Mouse (Mus musculus): ENCODE measurements around the gene Slmap. TPM values are rescaled to one million over a fixed set of nuclear protein-coding genes. Genes with fewer than 3 reads are reported as not detected.

Slmap gene
- polyA plus RNA-seq, 1 experiment from 2014 or later = 8.6 TPM

- Histone ChIP-seq H3K36me3 (replicated peaks) (peaks cover 4% of the 10 kb centered on the region; the same call in 1 of the 2 replicates), H3K9ac (no peak overlapping the region), H3K4me1 (replicated peaks) (no peaks in the 10 kb centered on the region), H3K27me3 (no peaks in the 10 kb centered on the region), H3K9me3 (replicated peaks) (no peaks in the 10 kb centered on the region), H3K4me3 (replicated peaks) (no peak overlapping the region), H3K4me2 (no peak overlapping the region), H3K27ac (replicated peaks) (no peak overlapping the region)
- no peak for ATAC-seq (ENCODE audit: insufficient read depth)
- WGBS (ENCODE audit: insufficient replicate concordance) = 60% methylated on average over 2 of the region's 2 CpGs
These were observed 58.3 kb downstream of the Slmap start for GRCm38 (mm10) chr14:26476391-26476790.

- Histone ChIP-seq H3K27me3 (no peaks in the 10 kb centered on the region), H3K9me3 (replicated peaks) (no peaks in the 10 kb centered on the region), H3K36me3 (replicated peaks) (peaks cover 5% of the 10 kb centered on the region), H3K4me3 (replicated peaks) (no peak overlapping the region), H3K4me1 (replicated peaks) (no peaks in the 10 kb centered on the region), H3K4me2 (no peak overlapping the region), H3K9ac (no peak overlapping the region), H3K27ac (replicated peaks) (no peak overlapping the region)
- no peak for ATAC-seq (ENCODE audit: insufficient read depth)
- 91% methylated on average over 4 of the region's 4 CpGs for WGBS (ENCODE audit: insufficient replicate concordance)
These were observed 66.8 kb downstream of the Slmap start for GRCm38 (mm10) chr14:26467974-26468373.

- no peak overlapping the region for H3K4me2 ChIP-seq
- H3K4me1 ChIP-seq (replicated peaks) = no peaks in the 10 kb centered on the region
- H3K4me3 ChIP-seq (replicated peaks) = no peak overlapping the region
- WGBS (ENCODE audit: insufficient replicate concordance) = 65% methylated on average over 5 of the region's 5 CpGs
- H3K27ac ChIP-seq (replicated peaks) = no peak overlapping the region
- H3K9me3 ChIP-seq (replicated peaks) = no peaks in the 10 kb centered on the region
- ATAC-seq (ENCODE audit: insufficient read depth) = no peak
- peaks cover 14% of the 10 kb centered on the region for H3K36me3 ChIP-seq (replicated peaks)
- H3K9ac ChIP-seq = no peak overlapping the region
- no peaks in the 10 kb centered on the region for H3K27me3 ChIP-seq
These were observed 68.1 kb downstream of the Slmap start for GRCm38 (mm10) chr14:26466544-26467125.

- no peaks in the 10 kb centered on the region for H3K27me3 ChIP-seq
- peaks cover 21% of the 10 kb centered on the region for H3K36me3 ChIP-seq (replicated peaks)
- H3K4me1 ChIP-seq (replicated peaks) = no peaks in the 10 kb centered on the region
- ATAC-seq (ENCODE audit: insufficient read depth) = no peak
- H3K4me2 ChIP-seq = no peak overlapping the region
- H3K27ac ChIP-seq (replicated peaks) = no peak overlapping the region
- 79% methylated on average over 6 of the region's 6 CpGs for WGBS (ENCODE audit: insufficient replicate concordance)
- no peaks in the 10 kb centered on the region for H3K9me3 ChIP-seq (replicated peaks)
- no peak overlapping the region for H3K9ac ChIP-seq
- H3K4me3 ChIP-seq (replicated peaks) = no peak overlapping the region
These were observed 68.8 kb downstream of the Slmap start for GRCm38 (mm10) chr14:26465898-26466297.

- no peaks in the 10 kb centered on the region for H3K9me3 ChIP-seq (replicated peaks)
- H3K4me3 ChIP-seq (replicated peaks) = no peak overlapping the region
- H3K27ac ChIP-seq (replicated peaks) = no peak overlapping the region
- no peak overlapping the region for H3K4me2 ChIP-seq
- H3K36me3 ChIP-seq (replicated peaks) = peaks cover 40% of the 10 kb centered on the region
- H3K4me1 ChIP-seq (replicated peaks) = no peaks in the 10 kb centered on the region; the same call in 1 of the 2 replicates
- no peak for ATAC-seq (ENCODE audit: insufficient read depth)
- H3K27me3 ChIP-seq = no peaks in the 10 kb centered on the region
- H3K9ac ChIP-seq = no peak overlapping the region
These were observed 75.2 kb downstream of the Slmap start for GRCm38 (mm10) chr14:26459516-26459915.

GRCm38 (mm10) chr14:26454851-26455250, 79.9 kb downstream of the Slmap start:
- H3K4me1 ChIP-seq (replicated peaks) = no peaks in the 10 kb centered on the region; the same call in 1 of the 2 replicates
- no peak overlapping the region for H3K4me2 ChIP-seq
- H3K27me3 ChIP-seq = no peaks in the 10 kb centered on the region
- no peak overlapping the region for H3K9ac ChIP-seq
- ATAC-seq (ENCODE audit: insufficient read depth) = peak; percentile 81
- H3K4me3 ChIP-seq (replicated peaks) = no peak overlapping the region
- H3K36me3 ChIP-seq (replicated peaks) = peaks cover 14% of the 10 kb centered on the region
- H3K27ac ChIP-seq (replicated peaks) = no peak overlapping the region
- H3K9me3 ChIP-seq (replicated peaks) = no peaks in the 10 kb centered on the region
- 35% methylated on average over 16 of the region's 16 CpGs for WGBS (ENCODE audit: insufficient replicate concordance)

- 71% methylated on average over 16 of the region's 16 CpGs for WGBS (ENCODE audit: insufficient replicate concordance)
- Histone ChIP-seq H3K4me2 (no peak overlapping the region), H3K9ac (no peak overlapping the region), H3K36me3 (replicated peaks) (0 out of 2 replicates have a peak, but pooled peaks cover 9% of the 10 kb centered on the region), H3K4me1 (replicated peaks) (peaks cover 3% of the 10 kb centered on the region; the same call in 1 of the 2 replicates), H3K4me3 (replicated peaks) (no peak overlapping the region), H3K27ac (replicated peaks) (no peak overlapping the region), H3K9me3 (replicated peaks) (no peaks in the 10 kb centered on the region), H3K27me3 (no peaks in the 10 kb centered on the region)
- ATAC-seq (ENCODE audit: insufficient read depth) = no peak
These were observed 84.5 kb downstream of the Slmap start for GRCm38 (mm10) chr14:26450036-26450800.

GRCm38 (mm10) chr14:26448581-26448980, 86.2 kb downstream of the Slmap start:
- Histone ChIP-seq H3K4me2 (no peak overlapping the region), H3K4me3 (replicated peaks) (no peak overlapping the region), H3K4me1 (replicated peaks) (0 out of 2 replicates have a peak, but pooled peaks cover 3% of the 10 kb centered on the region), H3K27ac (replicated peaks) (no peak overlapping the region), H3K9me3 (replicated peaks) (no peaks in the 10 kb centered on the region), H3K36me3 (replicated peaks) (0 out of 2 replicates have a peak, but pooled peaks cover 9% of the 10 kb centered on the region), H3K9ac (no peak overlapping the region), H3K27me3 (no peaks in the 10 kb centered on the region)
- WGBS (ENCODE audit: insufficient replicate concordance) = 74% methylated on average over 4 of the region's 4 CpGs
- no peak for ATAC-seq (ENCODE audit: insufficient read depth)

- 0 out of 2 replicates have a peak, but pooled peaks cover 3% of the 10 kb centered on the region for H3K4me1 ChIP-seq (replicated peaks)
- 0 out of 2 replicates have a peak, but pooled peaks cover 13% of the 10 kb centered on the region for H3K36me3 ChIP-seq (replicated peaks)
- no peak overlapping the region for H3K27ac ChIP-seq (replicated peaks)
- ATAC-seq (ENCODE audit: insufficient read depth) = no peak
- no peak overlapping the region for H3K9ac ChIP-seq
- H3K27me3 ChIP-seq = no peaks in the 10 kb centered on the region
- 40% methylated on average over 2 of the region's 2 CpGs for WGBS (ENCODE audit: insufficient replicate concordance)
- no peak overlapping the region for H3K4me2 ChIP-seq
- no peaks in the 10 kb centered on the region for H3K9me3 ChIP-seq (replicated peaks)
- no peak overlapping the region for H3K4me3 ChIP-seq (replicated peaks)
These were observed 87.5 kb downstream of the Slmap start for GRCm38 (mm10) chr14:26447223-26447622.

- no peak overlapping the region for H3K27ac ChIP-seq (replicated peaks)
- H3K4me2 ChIP-seq = no peak overlapping the region
- 51% methylated on average over 3 of the region's 3 CpGs for WGBS (ENCODE audit: insufficient replicate concordance)
- H3K9ac ChIP-seq = no peak overlapping the region
- H3K36me3 ChIP-seq (replicated peaks) = 0 out of 2 replicates have a peak, but pooled peaks cover 13% of the 10 kb centered on the region
- no peaks in the 10 kb centered on the region for H3K27me3 ChIP-seq
- no peak for ATAC-seq (ENCODE audit: insufficient read depth)
- H3K9me3 ChIP-seq (replicated peaks) = no peaks in the 10 kb centered on the region
- H3K4me1 ChIP-seq (replicated peaks) = 0 out of 2 replicates have a peak, but pooled peaks cover 3% of the 10 kb centered on the region
- no peak overlapping the region for H3K4me3 ChIP-seq (replicated peaks)
These were observed 88.2 kb downstream of the Slmap start for GRCm38 (mm10) chr14:26446538-26446937.

GRCm38 (mm10) chr14:26442534-26442933, 92.2 kb downstream of the Slmap start:
- WGBS (ENCODE audit: insufficient replicate concordance) = 73% methylated on average over 6 of the region's 6 CpGs
- H3K36me3 ChIP-seq (replicated peaks) = 0 out of 2 replicates have a peak, but pooled peaks cover 8% of the 10 kb centered on the region
- no peaks in the 10 kb centered on the region for H3K9me3 ChIP-seq (replicated peaks)
- no peak overlapping the region for H3K4me3 ChIP-seq (replicated peaks)
- H3K27me3 ChIP-seq = no peaks in the 10 kb centered on the region
- H3K4me1 ChIP-seq (replicated peaks) = 0 out of 2 replicates have a peak, but pooled peaks cover 3% of the 10 kb centered on the region
- no peak overlapping the region; the same call in 1 of the 2 replicates for H3K27ac ChIP-seq (replicated peaks)
- H3K4me2 ChIP-seq = no peak overlapping the region
- no peak overlapping the region for H3K9ac ChIP-seq
- no peak for ATAC-seq (ENCODE audit: insufficient read depth)
